Mouse (Mus musculus) kidney, adult 2 months (tissue): ENCODE measurements around the gene Olfr714.

Experiments used
- CTCF ChIP-seq: fragments of 200-500 bp; conservative IDR thresholded peaks from 2 replicates; pipeline ENCODE4 v1.5.1; 2011; ENCODE audit warnings: low read depth, mild to moderate bottlenecking, control low read depth, low read length, moderate library complexity, mixed read lengths; ENCODE audit not compliant: insufficient read depth, insufficient read length
- POLR2A ChIP-seq: fragments of 200-500 bp; IDR thresholded peaks from one replicate; pipeline ENCODE4 v1.6.1; 2011; ENCODE audit warnings: low read depth, low read length, control low read depth

DNA sequence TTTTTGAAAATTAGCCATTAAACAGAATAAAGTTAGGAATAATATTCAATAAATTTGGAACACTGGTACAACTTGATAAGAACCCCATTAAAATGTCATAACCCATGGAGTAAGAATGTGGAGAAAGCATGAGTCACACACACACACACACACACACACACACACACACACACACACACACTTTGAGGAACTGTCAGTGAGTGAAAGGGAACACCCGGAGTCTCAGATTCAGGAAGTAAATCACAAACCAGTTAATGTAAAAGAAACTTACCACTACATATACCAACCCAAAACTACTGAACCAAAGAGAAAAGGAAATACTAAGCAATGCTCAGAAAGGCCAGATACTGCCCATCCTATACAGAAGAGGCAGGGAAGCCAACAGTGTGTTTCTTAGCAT lies 26.4 kb upstream of the Olfr714 start:
- TF ChIP-seq CTCF (no peak), POLR2A (no peak)
